Mouse (Mus musculus): Measurements from ENCODE around the gene Aen. TPM values are rescaled to one million over a fixed set of nuclear protein-coding genes. Genes with fewer than 3 reads are reported as not detected.

The Aen gene
- polyA plus RNA-seq, 1 experiment from 2014 or later = 38.4 TPM

GRCm38 (mm10) chr7:78922506-78922905 lies 26.9 kb downstream of the Aen start:
- 59% methylated on average over 7 of the region's 7 CpGs for WGBS

GRCm38 (mm10) chr7:78924300-78924699 lies 28.6 kb downstream of the Aen start:
- H3K36me3 ChIP-seq (ENCODE audit: control insufficient read depth, insufficient read depth, low read length) = no peaks in the 10 kb centered on the region
- no peak for ATAC-seq (ENCODE audit: insufficient read depth, low FRiP score)
- WGBS = 13% methylated on average over 6 of the region's 6 CpGs
- H3K9me3 ChIP-seq (replicated peaks; ENCODE audit: control insufficient read depth, low read length) = no peaks in the 10 kb centered on the region
- no peak overlapping the region for H3K4me2 ChIP-seq (ENCODE audit: low read depth, low read length)
- H3K4me3 ChIP-seq (replicated peaks; ENCODE audit: low read length) = no peak overlapping the region
- H3K27ac ChIP-seq (ENCODE audit: low read length) = no peak overlapping the region
- no peak overlapping the region; the same call in 1 of the 2 replicates for H3K9ac ChIP-seq (ENCODE audit: low read length)
- 0 out of 2 replicates have a peak, but pooled peaks cover under 1% of the 10 kb centered on the region for H3K4me1 ChIP-seq (ENCODE audit: control insufficient read depth, insufficient read depth, low read length)
- H3K27me3 ChIP-seq (ENCODE audit: control insufficient read depth, insufficient read depth, low read length) = no peaks in the 10 kb centered on the region

More at GRCm38 (mm10) chr7:78922506-78922905, 26.9 kb downstream of the Aen start:
- H3K4me2 ChIP-seq (ENCODE audit: low read depth, low read length) = no peak overlapping the region
- no peak overlapping the region for H3K4me3 ChIP-seq (replicated peaks; ENCODE audit: low read length)
- ATAC-seq (ENCODE audit: insufficient read depth, low FRiP score) = no peak
- no peaks in the 10 kb centered on the region for H3K27me3 ChIP-seq (ENCODE audit: control insufficient read depth, insufficient read depth, low read length)
- no peaks in the 10 kb centered on the region for H3K9me3 ChIP-seq (replicated peaks; ENCODE audit: control insufficient read depth, low read length)
- no peak overlapping the region for H3K9ac ChIP-seq (ENCODE audit: low read length)
- H3K27ac ChIP-seq (ENCODE audit: low read length) = no peak overlapping the region
- 0 out of 2 replicates have a peak, but pooled peaks cover 4% of the 10 kb centered on the region for H3K4me1 ChIP-seq (ENCODE audit: control insufficient read depth, insufficient read depth, low read length)
- H3K36me3 ChIP-seq (ENCODE audit: control insufficient read depth, insufficient read depth, low read length) = no peaks in the 10 kb centered on the region

- 64% methylated on average over 7 of the region's 7 CpGs for WGBS
- Histone ChIP-seq H3K4me2 (ENCODE audit: low read depth, low read length) (no peak overlapping the region), H3K27ac (ENCODE audit: low read length) (no peak overlapping the region), H3K36me3 (ENCODE audit: control insufficient read depth, insufficient read depth, low read length) (no peaks in the 10 kb centered on the region), H3K4me3 (replicated peaks; ENCODE audit: low read length) (no peak overlapping the region), H3K9me3 (replicated peaks; ENCODE audit: control insufficient read depth, low read length) (no peaks in the 10 kb centered on the region), H3K9ac (ENCODE audit: low read length) (no peak overlapping the region), H3K27me3 (ENCODE audit: control insufficient read depth, insufficient read depth, low read length) (no peaks in the 10 kb centered on the region), H3K4me1 (ENCODE audit: control insufficient read depth, insufficient read depth, low read length) (no peaks in the 10 kb centered on the region)
- ATAC-seq (ENCODE audit: insufficient read depth, low FRiP score) = peak; percentile 24; the same call in 1 of the 2 replicates
Measured at GRCm38 (mm10) chr7:78924796-78925195, 29.1 kb downstream of the Aen start.

GRCm38 (mm10) chr7:78925680-78926079 lies 30.0 kb downstream of the Aen start:
- Histone ChIP-seq H3K9ac (ENCODE audit: low read length) (no peak overlapping the region), H3K4me3 (replicated peaks; ENCODE audit: low read length) (no peak overlapping the region), H3K27me3 (ENCODE audit: control insufficient read depth, insufficient read depth, low read length) (no peaks in the 10 kb centered on the region), H3K4me2 (ENCODE audit: low read depth, low read length) (no peak overlapping the region), H3K36me3 (ENCODE audit: control insufficient read depth, insufficient read depth, low read length) (no peaks in the 10 kb centered on the region), H3K4me1 (ENCODE audit: control insufficient read depth, insufficient read depth, low read length) (no peaks in the 10 kb centered on the region), H3K9me3 (replicated peaks; ENCODE audit: control insufficient read depth, low read length) (no peaks in the 10 kb centered on the region), H3K27ac (ENCODE audit: low read length) (no peak overlapping the region)
- no peak for ATAC-seq (ENCODE audit: insufficient read depth, low FRiP score)
- WGBS = 86% methylated on average over 7 of the region's 7 CpGs

- H3K9me3 ChIP-seq (replicated peaks; ENCODE audit: control insufficient read depth, low read length) = no peaks in the 10 kb centered on the region
- H3K4me1 ChIP-seq (ENCODE audit: control insufficient read depth, insufficient read depth, low read length) = no peaks in the 10 kb centered on the region
- no peak overlapping the region for H3K9ac ChIP-seq (ENCODE audit: low read length)
- H3K36me3 ChIP-seq (ENCODE audit: control insufficient read depth, insufficient read depth, low read length) = no peaks in the 10 kb centered on the region
- H3K4me2 ChIP-seq (ENCODE audit: low read depth, low read length) = no peak overlapping the region
- WGBS = 76% methylated on average over 9 of the region's 9 CpGs
- no peak overlapping the region for H3K4me3 ChIP-seq (replicated peaks; ENCODE audit: low read length)
- H3K27me3 ChIP-seq (ENCODE audit: control insufficient read depth, insufficient read depth, low read length) = no peaks in the 10 kb centered on the region
- no peak for ATAC-seq (ENCODE audit: insufficient read depth, low FRiP score)
- H3K27ac ChIP-seq (ENCODE audit: low read length) = no peak overlapping the region
Measured at GRCm38 (mm10) chr7:78926156-78926555, 30.5 kb downstream of the Aen start.

- Histone ChIP-seq H3K4me2 (ENCODE audit: low read depth, low read length) (no peak overlapping the region), H3K4me3 (replicated peaks; ENCODE audit: low read length) (no peak overlapping the region), H3K27ac (ENCODE audit: low read length) (no peak overlapping the region), H3K36me3 (ENCODE audit: control insufficient read depth, insufficient read depth, low read length) (no peaks in the 10 kb centered on the region), H3K4me1 (ENCODE audit: control insufficient read depth, insufficient read depth, low read length) (no peaks in the 10 kb centered on the region), H3K9ac (ENCODE audit: low read length) (no peak overlapping the region), H3K27me3 (ENCODE audit: control insufficient read depth, insufficient read depth, low read length) (no peaks in the 10 kb centered on the region), H3K9me3 (replicated peaks; ENCODE audit: control insufficient read depth, low read length) (no peaks in the 10 kb centered on the region)
- 72% methylated on average over 3 of the region's 3 CpGs for WGBS
- ATAC-seq (ENCODE audit: insufficient read depth, low FRiP score) = no peak
Measured at GRCm38 (mm10) chr7:78927266-78927665, 31.6 kb downstream of the Aen start.

- no peak for ATAC-seq (ENCODE audit: insufficient read depth, low FRiP score)
- Histone ChIP-seq H3K9me3 (replicated peaks; ENCODE audit: control insufficient read depth, low read length) (no peaks in the 10 kb centered on the region), H3K36me3 (ENCODE audit: control insufficient read depth, insufficient read depth, low read length) (no peaks in the 10 kb centered on the region), H3K27me3 (ENCODE audit: control insufficient read depth, insufficient read depth, low read length) (no peaks in the 10 kb centered on the region), H3K4me2 (ENCODE audit: low read depth, low read length) (no peak overlapping the region), H3K4me3 (replicated peaks; ENCODE audit: low read length) (no peak overlapping the region), H3K4me1 (ENCODE audit: control insufficient read depth, insufficient read depth, low read length) (no peaks in the 10 kb centered on the region), H3K9ac (ENCODE audit: low read length) (no peak overlapping the region), H3K27ac (ENCODE audit: low read length) (no peak overlapping the region)
- 62% methylated on average over 19 of the region's 19 CpGs for WGBS
Measured at GRCm38 (mm10) chr7:78938957-78939602, 43.4 kb downstream of the Aen start.

- H3K36me3 ChIP-seq (ENCODE audit: control insufficient read depth, insufficient read depth, low read length) = no peaks in the 10 kb centered on the region
- no peak for ATAC-seq (ENCODE audit: insufficient read depth, low FRiP score)
- no peaks in the 10 kb centered on the region for H3K9me3 ChIP-seq (replicated peaks; ENCODE audit: control insufficient read depth, low read length)
- no peak overlapping the region for H3K9ac ChIP-seq (ENCODE audit: low read length)
- H3K4me1 ChIP-seq (ENCODE audit: control insufficient read depth, insufficient read depth, low read length) = no peaks in the 10 kb centered on the region
- H3K27me3 ChIP-seq (ENCODE audit: control insufficient read depth, insufficient read depth, low read length) = no peaks in the 10 kb centered on the region
- WGBS = 88% methylated on average over 3 of the region's 3 CpGs
- H3K27ac ChIP-seq (ENCODE audit: low read length) = no peak overlapping the region
- H3K4me2 ChIP-seq (ENCODE audit: low read depth, low read length) = no peak overlapping the region
- H3K4me3 ChIP-seq (replicated peaks; ENCODE audit: low read length) = no peak overlapping the region
Measured at GRCm38 (mm10) chr7:78940971-78941370, 45.3 kb downstream of the Aen start.

GRCm38 (mm10) chr7:78942544-78942943 lies 46.9 kb downstream of the Aen start:
- H3K4me3 ChIP-seq (replicated peaks; ENCODE audit: low read length) = no peak overlapping the region
- no peak overlapping the region for H3K4me2 ChIP-seq (ENCODE audit: low read depth, low read length)
- no peak overlapping the region for H3K27ac ChIP-seq (ENCODE audit: low read length)
- ATAC-seq (ENCODE audit: insufficient read depth, low FRiP score) = no peak
- WGBS = 87% methylated on average over 2 of the region's 2 CpGs
- H3K9me3 ChIP-seq (replicated peaks; ENCODE audit: control insufficient read depth, low read length) = no peaks in the 10 kb centered on the region
- no peaks in the 10 kb centered on the region for H3K4me1 ChIP-seq (ENCODE audit: control insufficient read depth, insufficient read depth, low read length)
- H3K9ac ChIP-seq (ENCODE audit: low read length) = no peak overlapping the region
- no peaks in the 10 kb centered on the region for H3K36me3 ChIP-seq (ENCODE audit: control insufficient read depth, insufficient read depth, low read length)
- no peaks in the 10 kb centered on the region for H3K27me3 ChIP-seq (ENCODE audit: control insufficient read depth, insufficient read depth, low read length)
